Mouse (Mus musculus): ENCODE measurements around the gene Calm4. TPM values are rescaled to one million over a fixed set of nuclear protein-coding genes. Genes with fewer than 3 reads are reported as not detected.

Gene Calm4
- polyA plus RNA-seq, 1 experiment from 2014 or later: not detected

DNA sequence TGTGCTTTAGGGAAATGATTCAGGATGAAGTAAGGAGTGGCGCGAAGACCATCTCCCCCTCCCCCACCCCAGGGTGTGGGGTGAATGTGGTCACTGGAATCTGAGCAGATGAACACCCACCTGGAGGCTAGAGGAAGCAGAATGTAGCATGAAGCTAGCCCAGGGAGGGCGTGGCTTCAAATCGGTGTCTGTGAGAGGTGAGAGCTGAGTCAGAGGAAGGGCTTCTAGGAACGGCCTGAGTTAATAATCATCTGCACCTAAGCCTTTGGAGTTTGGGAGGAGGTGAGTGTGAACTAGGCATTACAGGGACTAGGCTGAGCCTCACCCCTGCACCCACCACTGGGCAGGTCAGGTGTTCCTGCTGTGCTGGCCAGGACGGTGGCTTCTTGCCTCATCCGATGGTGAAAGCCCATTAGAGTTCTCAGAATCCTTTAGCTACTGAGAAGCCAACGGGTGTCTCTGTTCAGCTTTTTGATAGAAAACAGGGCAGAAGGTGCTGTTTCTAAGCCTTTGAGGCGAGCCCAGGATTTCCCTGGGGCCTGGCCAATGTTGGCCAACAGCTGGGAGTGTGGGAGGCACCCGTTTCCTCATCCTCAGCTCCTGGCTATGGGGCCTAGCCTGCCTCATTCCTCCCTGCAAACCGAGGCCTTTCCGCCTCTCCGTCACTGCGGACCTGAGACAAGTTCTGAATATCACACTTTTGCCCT is 28.2 kb downstream of the Calm4 start:
- H3K36me3 ChIP-seq (replicated peaks): no peaks in the 10 kb centered on the region
- H3K4me3 ChIP-seq: no peak overlapping the region
- no peaks in the 10 kb centered on the region for H3K27me3 ChIP-seq (replicated peaks)
- 93% methylated on average over 14 of the region's 14 CpGs for WGBS
- no peaks in the 10 kb centered on the region for H3K9me3 ChIP-seq
- ATAC-seq (replicated peaks): no peak
- H3K4me2 ChIP-seq: no peak overlapping the region
- no peak overlapping the region for H3K27ac ChIP-seq
- no peaks in the 10 kb centered on the region for H3K4me1 ChIP-seq
- no peak overlapping the region for H3K9ac ChIP-seq

GRCm38 (mm10) chr13:3866355-3867052 is 28.9 kb downstream of the Calm4 start:
- Histone ChIP-seq H3K9ac (no peak overlapping the region), H3K27me3 (replicated peaks) (no peaks in the 10 kb centered on the region), H3K4me2 (no peak overlapping the region), H3K4me3 (no peak overlapping the region), H3K36me3 (replicated peaks) (no peaks in the 10 kb centered on the region), H3K4me1 (no peaks in the 10 kb centered on the region), H3K9me3 (no peaks in the 10 kb centered on the region), H3K27ac (no peak overlapping the region)
- no peak for ATAC-seq (replicated peaks)
- WGBS: 82% methylated on average over 8 of the region's 8 CpGs

DNA sequence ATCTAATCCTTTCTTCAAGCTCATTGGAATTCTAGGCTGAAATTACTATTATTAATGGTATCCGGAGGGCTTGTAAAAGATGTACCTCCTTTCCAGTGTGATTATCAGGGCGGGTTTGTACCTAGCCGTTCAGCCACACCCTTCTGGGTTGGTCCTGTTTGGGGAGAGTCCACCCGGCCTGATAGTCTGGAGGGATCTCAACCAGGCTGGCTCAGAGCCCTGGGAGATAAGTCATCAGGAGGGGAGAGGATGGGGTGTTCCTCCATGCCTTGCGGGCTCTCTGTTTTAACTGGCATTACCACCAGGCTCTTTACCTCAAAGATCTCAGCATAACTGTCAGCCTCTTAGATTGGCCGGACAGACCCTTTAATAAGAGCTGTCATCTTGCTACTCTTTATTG is 29.6 kb downstream of the Calm4 start:
- Histone ChIP-seq H3K36me3 (replicated peaks) (no peaks in the 10 kb centered on the region), H3K9ac (no peak overlapping the region), H3K4me3 (no peak overlapping the region), H3K9me3 (no peaks in the 10 kb centered on the region), H3K27me3 (replicated peaks) (no peaks in the 10 kb centered on the region), H3K4me2 (no peak overlapping the region), H3K27ac (no peak overlapping the region), H3K4me1 (no peaks in the 10 kb centered on the region)
- WGBS: 86% methylated on average over 6 of the region's 6 CpGs
- no peak for ATAC-seq (replicated peaks)

DNA sequence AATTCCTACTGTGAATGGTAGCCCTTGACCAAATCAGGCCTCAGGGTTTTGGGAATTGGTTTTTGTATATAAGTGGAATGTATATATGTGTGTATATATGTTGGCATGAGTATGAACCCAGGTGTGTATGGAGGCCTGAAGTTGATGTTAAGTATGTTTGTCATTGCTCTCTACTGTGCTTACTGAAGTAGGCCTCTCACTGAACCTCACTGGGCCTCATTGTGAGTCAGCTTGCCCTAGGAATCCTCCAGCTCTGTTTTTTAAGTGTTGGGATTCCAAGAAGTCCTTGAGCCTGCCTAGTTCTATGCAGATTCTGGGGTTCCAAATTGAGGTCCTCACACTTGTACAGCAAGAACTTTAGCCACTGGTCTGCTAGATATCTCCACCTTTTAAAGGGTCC is 32.3 kb downstream of the Calm4 start:
- no peak overlapping the region for H3K4me3 ChIP-seq
- no peaks in the 10 kb centered on the region for H3K36me3 ChIP-seq (replicated peaks)
- H3K9me3 ChIP-seq: no peaks in the 10 kb centered on the region
- H3K27ac ChIP-seq: no peak overlapping the region
- ATAC-seq (replicated peaks): no peak
- H3K4me1 ChIP-seq: no peaks in the 10 kb centered on the region
- no peak overlapping the region for H3K9ac ChIP-seq
- no peak overlapping the region for H3K4me2 ChIP-seq
- no peaks in the 10 kb centered on the region for H3K27me3 ChIP-seq (replicated peaks)

DNA sequence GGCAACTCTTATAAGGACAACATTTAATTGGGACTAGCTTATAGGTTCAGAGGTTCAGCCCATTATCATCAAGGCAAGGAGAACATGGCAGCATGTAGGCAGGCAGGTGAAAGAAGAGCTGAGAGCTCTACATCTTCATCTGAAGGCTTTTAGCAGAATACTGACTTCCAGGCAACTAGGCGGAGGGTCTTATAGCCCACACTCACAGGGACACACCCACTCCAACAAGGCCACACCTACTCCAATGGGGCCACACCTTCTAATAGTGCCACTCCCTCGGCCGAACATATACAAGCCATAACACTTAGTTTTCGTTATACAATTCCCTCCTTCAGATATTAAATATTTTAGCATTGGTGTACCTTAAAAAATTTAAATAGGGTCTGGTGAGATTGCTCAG is 35.3 kb downstream of the Calm4 start:
- H3K36me3 ChIP-seq (replicated peaks): no peaks in the 10 kb centered on the region
- no peak for ATAC-seq (replicated peaks)
- H3K9me3 ChIP-seq: no peaks in the 10 kb centered on the region
- H3K4me1 ChIP-seq: no peaks in the 10 kb centered on the region
- no peaks in the 10 kb centered on the region for H3K27me3 ChIP-seq (replicated peaks)
- H3K27ac ChIP-seq: no peak overlapping the region
- H3K4me3 ChIP-seq: no peak overlapping the region
- H3K4me2 ChIP-seq: no peak overlapping the region
- H3K9ac ChIP-seq: no peak overlapping the region
- 93% methylated on average over 4 of the region's 4 CpGs for WGBS

DNA sequence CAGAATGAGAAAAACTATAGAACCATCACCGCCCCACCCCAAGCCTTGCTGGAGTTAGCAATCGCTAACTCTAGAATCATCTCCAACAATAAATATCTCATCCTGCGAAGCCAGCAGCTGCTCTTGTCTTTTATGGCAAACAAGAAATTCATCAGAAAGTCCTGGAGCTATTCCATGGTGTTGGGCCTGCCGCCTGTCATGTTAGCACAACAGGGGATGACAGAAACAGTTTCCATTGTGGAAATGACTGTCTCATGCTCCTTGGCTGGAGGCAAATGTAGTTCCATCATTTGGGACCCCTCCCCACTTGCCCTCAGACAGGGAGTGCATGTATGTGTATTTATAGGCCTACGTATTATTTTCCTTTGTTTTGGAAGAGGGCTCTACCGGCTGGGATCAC is 38.9 kb downstream of the Calm4 start:
- Histone ChIP-seq H3K27ac (no peak overlapping the region), H3K27me3 (replicated peaks) (no peaks in the 10 kb centered on the region), H3K4me2 (no peak overlapping the region), H3K36me3 (replicated peaks) (no peaks in the 10 kb centered on the region), H3K4me3 (no peak overlapping the region), H3K9me3 (no peaks in the 10 kb centered on the region), H3K9ac (no peak overlapping the region), H3K4me1 (no peaks in the 10 kb centered on the region)
- ATAC-seq (replicated peaks): no peak
- WGBS: 82% methylated on average over 6 of the region's 6 CpGs

GRCm38 (mm10) chr13:3877185-3877584 is 39.6 kb downstream of the Calm4 start:
- no peak overlapping the region for H3K4me3 ChIP-seq
- no peaks in the 10 kb centered on the region for H3K27me3 ChIP-seq (replicated peaks)
- H3K9me3 ChIP-seq: no peaks in the 10 kb centered on the region
- H3K4me2 ChIP-seq: no peak overlapping the region
- no peak for ATAC-seq (replicated peaks)
- no peak overlapping the region for H3K9ac ChIP-seq
- WGBS: 73% methylated on average over 6 of the region's 6 CpGs
- no peaks in the 10 kb centered on the region for H3K4me1 ChIP-seq
- H3K36me3 ChIP-seq (replicated peaks): no peaks in the 10 kb centered on the region
- no peak overlapping the region for H3K27ac ChIP-seq

DNA sequence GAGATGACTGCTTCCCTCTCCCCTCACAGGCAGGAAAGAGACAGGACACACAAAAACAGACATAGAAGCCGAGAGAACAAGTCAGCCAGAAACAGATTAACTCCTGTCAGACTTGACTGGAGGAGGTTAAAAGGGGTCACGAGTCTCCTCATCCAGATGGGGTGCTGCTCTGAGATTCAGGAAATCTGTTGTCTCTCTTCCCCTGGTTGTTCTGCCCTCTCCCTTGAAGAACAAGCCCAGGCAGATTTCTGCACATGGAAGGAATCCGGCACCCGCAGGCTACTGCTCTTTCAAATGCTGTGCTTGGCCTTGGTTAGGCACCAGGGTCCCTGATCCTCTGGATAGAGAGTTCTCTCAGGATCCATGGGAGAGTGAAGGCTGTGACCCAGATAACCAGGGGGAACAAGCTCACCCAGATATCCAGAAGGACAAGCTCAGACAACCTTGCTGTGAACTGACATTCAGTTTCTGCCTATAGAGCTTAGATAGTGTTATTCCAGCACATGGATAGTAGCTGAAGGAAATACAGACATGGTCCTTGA is 40.2 kb downstream of the Calm4 start:
- Histone ChIP-seq H3K4me1 (no peaks in the 10 kb centered on the region), H3K36me3 (replicated peaks) (no peaks in the 10 kb centered on the region), H3K4me2 (no peak overlapping the region), H3K9ac (no peak overlapping the region), H3K27me3 (replicated peaks) (no peaks in the 10 kb centered on the region), H3K27ac (no peak overlapping the region), H3K4me3 (no peak overlapping the region), H3K9me3 (no peaks in the 10 kb centered on the region)
- ATAC-seq (replicated peaks): no peak
- 51% methylated on average over 4 of the region's 4 CpGs for WGBS

GRCm38 (mm10) chr13:3886663-3887062 is 49.1 kb downstream of the Calm4 start:
- 96% methylated on average over 7 of the region's 7 CpGs for WGBS
- Histone ChIP-seq H3K9me3 (no peaks in the 10 kb centered on the region), H3K27me3 (replicated peaks) (no peaks in the 10 kb centered on the region), H3K4me2 (no peak overlapping the region), H3K27ac (no peak overlapping the region), H3K36me3 (replicated peaks) (0 out of 2 replicates have a peak, but pooled peaks cover 5% of the 10 kb centered on the region), H3K4me1 (no peaks in the 10 kb centered on the region), H3K4me3 (no peak overlapping the region), H3K9ac (no peak overlapping the region)
- no peak for ATAC-seq (replicated peaks)

Other genes with a start within 250 kb of the Calm4 start
- 18.5 and 19.3 TPM in 2 replicates for gene Fam208b, start 226.6 kb upstream of the Calm4 start, polyA plus RNA-seq (2015; fragmentation: Nextera tagmentation; extraction: Ambion mirVana)
- 20.8 TPM in 2 replicates for gene Asb13, start 203.7 kb upstream of the Calm4 start, polyA plus RNA-seq (2015; fragmentation: Nextera tagmentation; extraction: Ambion mirVana)
- gene Calml3, start 33.4 kb upstream of the Calm4 start, polyA plus RNA-seq (2015; fragmentation: Nextera tagmentation; extraction: Ambion mirVana): not detected in 2 replicates
- gene Calm5, start 16.4 kb downstream of the Calm4 start, polyA plus RNA-seq (2015; fragmentation: Nextera tagmentation; extraction: Ambion mirVana): not detected in 2 replicates
- 10.7 and 12.2 TPM in 2 replicates for gene Net1, start 80.5 kb downstream of the Calm4 start, polyA plus RNA-seq (2015; fragmentation: Nextera tagmentation; extraction: Ambion mirVana)
- not detected in 2 replicates for gene Tubal3, start 80.5 kb downstream of the Calm4 start, polyA plus RNA-seq (2015; fragmentation: Nextera tagmentation; extraction: Ambion mirVana)
- not detected in 2 replicates for gene Ucn3, start 107.6 kb downstream of the Calm4 start, polyA plus RNA-seq (2015; fragmentation: Nextera tagmentation; extraction: Ambion mirVana)
- 0.52 and 1.1 TPM in 2 replicates for gene Akr1c14, start 211.3 kb downstream of the Calm4 start, polyA plus RNA-seq (2015; fragmentation: Nextera tagmentation; extraction: Ambion mirVana)

Measured in midbrain, embryonic 15.5 days (tissue).